Mouse (Mus musculus) intestine, embryonic 16.5 days (tissue): ENCODE data around the gene Gna11. TPM values are rescaled to one million over a fixed set of nuclear protein-coding genes. Genes with fewer than 3 reads are reported as not detected.
A peak's percentile ranks its signal among the peaks of the same experiment; 100 is the strongest.

ENCODE experiments used
- ATAC-seq: fragments of 200-750 bp; cut with Nextera tagmentation; 2 replicates; pipeline ENCODE4 v1.8.0; 2017; ENCODE audit warnings: moderate TSS enrichment, moderate library complexity
- H3K27ac ChIP-seq: fragments of 300-500 bp; sonication (generic); 2 replicates; pipeline ENCODE4 v1.5.1; 2014; ENCODE audit warnings: mild to moderate bottlenecking, low read length
- H3K27me3 ChIP-seq: fragments of 300-500 bp; sonication (generic); replicated peaks from 2 replicates; pipeline ENCODE4 v1.6.1; 2014; ENCODE audit warnings: low read length, control low read depth, mixed read lengths; ENCODE audit not compliant: control insufficient read depth, insufficient read depth
- H3K36me3 ChIP-seq: fragments of 300-500 bp; sonication (generic); 2 replicates; pipeline ENCODE4 v1.6.1; 2014; ENCODE audit warnings: low read length, control low read depth; ENCODE audit not compliant: control insufficient read depth, insufficient read depth
- H3K4me1 ChIP-seq: fragments of 300-500 bp; sonication (generic); 2 replicates; pipeline ENCODE4 v1.6.1; 2014; ENCODE audit warnings: low read length, control low read depth, mixed read lengths; ENCODE audit not compliant: control insufficient read depth, insufficient read depth
- H3K4me2 ChIP-seq: fragments of 300-500 bp; sonication (generic); 2 replicates; pipeline ENCODE4 v1.6.1; 2014; ENCODE audit warnings: low read depth, low read length, control low read depth
- H3K4me3 ChIP-seq: fragments of 300-500 bp; sonication (generic); 2 replicates; pipeline ENCODE4 v1.5.1; 2014; ENCODE audit warnings: mild to moderate bottlenecking, low read length
- H3K9ac ChIP-seq: fragments of 300-500 bp; sonication (generic); 2 replicates; pipeline ENCODE4 v1.6.1; 2014; ENCODE audit warnings: low read depth, low read length
- H3K9me3 ChIP-seq: fragments of 300-500 bp; sonication (generic); 2 replicates; pipeline ENCODE4 v1.6.1; 2016; ENCODE audit warnings: low read length, control low read depth; ENCODE audit not compliant: control insufficient read depth
- WGBS: fragments of 180-500 bp; shearing (Covaris S2); extraction: QIAGEN DNeasy Blood & Tissue Kit; methylation state at CpG from one replicate; pipeline ENCODE4 v1.1.7; 2014; 5-methylcytosine and 5-hydroxymethylcytosine counted together
- polyA plus RNA-seq: library from polyadenylated mRNA; unstranded; fragments of >200 nt; fragmentation: Nextera tagmentation; extraction: Ambion mirVana; gene quantifications from 2 replicates; pipeline ENCODE4 v1.2.1, GENCODE M21; 2015

The Gna11 gene
- 296 and 339 TPM in 2 replicates for polyA plus RNA-seq

- under 1% methylated on average over 58 of the region's 59 CpGs for WGBS
- Histone ChIP-seq H3K9me3 (no peaks in the 10 kb centered on the region), H3K27me3 (no peaks in the 10 kb centered on the region), H3K4me2 (peak within 1 kb of the TSS; percentile 71), H3K4me1 (peaks cover 46% of the 10 kb centered on the region), H3K27ac (peak within 1 kb of the TSS; percentile 98), H3K4me3 (peak within 1 kb of the TSS; percentile 99), H3K9ac (peak within 1 kb of the TSS; percentile 99), H3K36me3 (peaks cover 2% of the 10 kb centered on the region; the same call in 1 of the 2 replicates)
- peak; percentile 85 for ATAC-seq
These were observed at the start of gene Gna11 for GRCm38 (mm10) chr10:81545161-81545747. Gene Gna11, minus strand, starts transcription at chr10:81545190.

DNA sequence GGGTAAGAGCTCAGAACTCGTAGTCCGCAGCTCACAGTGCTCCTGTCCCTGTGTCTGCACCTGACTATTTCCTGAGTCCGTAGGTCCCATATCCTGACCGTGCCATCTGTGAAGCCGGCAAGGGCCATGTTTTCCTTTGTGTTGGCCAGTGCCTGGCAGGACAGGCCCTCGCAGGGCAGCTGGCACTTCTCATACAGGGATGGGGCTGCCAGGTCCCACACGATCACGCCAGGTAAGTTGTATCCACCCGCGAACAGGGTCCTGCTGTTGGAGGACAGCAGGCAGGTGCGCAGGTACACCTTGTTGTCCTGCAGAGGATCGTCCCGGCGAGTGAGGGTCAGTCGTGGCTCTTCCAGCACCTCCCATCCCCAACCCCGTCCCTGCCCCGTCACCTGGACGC is 48.9 kb upstream of the Gna11 start:
- no peak overlapping the region for H3K9ac ChIP-seq
- H3K4me1 ChIP-seq = peaks cover 31% of the 10 kb centered on the region
- no peak overlapping the region for H3K4me3 ChIP-seq
- no peak overlapping the region for H3K27ac ChIP-seq
- peaks cover 5% of the 10 kb centered on the region; the same call in 1 of the 2 replicates for H3K27me3 ChIP-seq
- no peaks in the 10 kb centered on the region for H3K36me3 ChIP-seq
- no peaks in the 10 kb centered on the region for H3K9me3 ChIP-seq
- no peak overlapping the region for H3K4me2 ChIP-seq
- 70% methylated on average over 18 of the region's 18 CpGs for WGBS
- no peak for ATAC-seq

DNA sequence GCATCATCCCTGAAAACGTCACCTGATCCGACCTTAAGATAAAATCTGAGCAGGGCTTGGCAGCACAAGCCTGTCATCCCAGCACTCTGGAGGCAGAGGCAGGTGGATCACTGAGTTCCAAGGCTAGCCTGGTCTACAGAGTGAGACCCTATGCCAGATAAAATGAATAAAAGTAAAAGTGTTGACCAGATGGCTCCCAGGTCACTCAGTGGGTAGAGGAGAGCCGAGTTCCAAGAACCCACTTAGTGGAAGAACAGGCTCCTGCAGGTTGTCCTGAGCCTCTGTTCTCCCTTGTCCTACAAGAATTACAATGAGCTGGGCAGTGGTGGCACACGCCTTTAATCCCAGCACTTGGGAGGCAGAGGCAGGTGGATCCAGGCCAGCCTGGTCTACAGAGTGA is 48.2 kb upstream of the Gna11 start:
- ATAC-seq = no peak
- no peak overlapping the region for H3K27ac ChIP-seq
- no peak overlapping the region for H3K4me3 ChIP-seq
- H3K36me3 ChIP-seq = no peaks in the 10 kb centered on the region
- peaks cover 5% of the 10 kb centered on the region; the same call in 1 of the 2 replicates for H3K27me3 ChIP-seq
- WGBS = 64% methylated on average over 4 of the region's 4 CpGs
- H3K9ac ChIP-seq = no peak overlapping the region
- H3K9me3 ChIP-seq = no peaks in the 10 kb centered on the region
- H3K4me1 ChIP-seq = peaks cover 31% of the 10 kb centered on the region
- H3K4me2 ChIP-seq = no peak overlapping the region

- Histone ChIP-seq H3K4me2 (no peak overlapping the region), H3K9ac (no peak overlapping the region), H3K9me3 (no peaks in the 10 kb centered on the region), H3K4me3 (no peak overlapping the region), H3K4me1 (peaks cover 26% of the 10 kb centered on the region), H3K27ac (no peak overlapping the region), H3K36me3 (no peaks in the 10 kb centered on the region), H3K27me3 (peaks cover 5% of the 10 kb centered on the region; the same call in 1 of the 2 replicates)
- WGBS = 75% methylated on average over 7 of the region's 7 CpGs
- ATAC-seq = no peak
These were observed 47.6 kb upstream of the Gna11 start for GRCm38 (mm10) chr10:81592631-81593030.

DNA sequence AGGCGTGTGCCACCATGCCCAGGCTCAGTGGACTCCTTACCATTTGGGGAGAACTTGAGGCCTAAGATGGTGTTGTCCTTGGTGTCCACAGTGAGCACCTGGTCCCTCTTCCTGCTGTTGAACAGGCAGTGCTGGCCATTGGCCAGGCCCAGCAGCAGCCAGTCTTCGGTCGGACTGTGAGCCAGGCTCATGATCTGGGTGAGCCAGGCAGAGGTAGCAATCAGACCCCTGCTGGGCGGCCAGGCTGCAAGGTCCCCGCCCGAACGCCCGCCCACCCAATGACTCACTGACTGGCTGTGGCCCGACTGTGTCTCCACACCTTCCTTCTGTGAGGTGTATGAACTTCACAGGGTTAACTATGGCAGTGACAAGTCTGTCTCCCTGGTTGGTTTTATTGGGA is 46.9 kb upstream of the Gna11 start:
- no peak for ATAC-seq
- Histone ChIP-seq H3K4me2 (no peak overlapping the region), H3K4me1 (peaks cover 18% of the 10 kb centered on the region), H3K27me3 (peaks cover 5% of the 10 kb centered on the region; the same call in 1 of the 2 replicates), H3K36me3 (no peaks in the 10 kb centered on the region; the same call in 1 of the 2 replicates), H3K9ac (no peak overlapping the region), H3K4me3 (no peak overlapping the region), H3K9me3 (no peaks in the 10 kb centered on the region), H3K27ac (no peak overlapping the region)
- WGBS = 54% methylated on average over 9 of the region's 9 CpGs

- Histone ChIP-seq H3K36me3 (peaks cover 2% of the 10 kb centered on the region; the same call in 1 of the 2 replicates), H3K9ac (no peak overlapping the region), H3K9me3 (no peaks in the 10 kb centered on the region), H3K4me3 (no peak overlapping the region), H3K27ac (no peak overlapping the region), H3K4me1 (peaks cover 2% of the 10 kb centered on the region; the same call in 1 of the 2 replicates), H3K4me2 (no peak overlapping the region), H3K27me3 (no peaks in the 10 kb centered on the region; the same call in 1 of the 2 replicates)
- ATAC-seq = no peak
- 72% methylated on average over 7 of the region's 7 CpGs for WGBS
These were observed 43.7 kb upstream of the Gna11 start for GRCm38 (mm10) chr10:81588739-81589138.

- ATAC-seq = no peak
- H3K9ac ChIP-seq = no peak overlapping the region
- no peaks in the 10 kb centered on the region for H3K9me3 ChIP-seq
- H3K27me3 ChIP-seq = no peaks in the 10 kb centered on the region
- H3K4me1 ChIP-seq = no peaks in the 10 kb centered on the region
- H3K4me3 ChIP-seq = no peak overlapping the region
- no peak overlapping the region for H3K27ac ChIP-seq
- peaks cover 2% of the 10 kb centered on the region; the same call in 1 of the 2 replicates for H3K36me3 ChIP-seq
- 50% methylated on average over 6 of the region's 6 CpGs for WGBS
- no peak overlapping the region for H3K4me2 ChIP-seq
These were observed 38.4 kb upstream of the Gna11 start for GRCm38 (mm10) chr10:81583347-81583746.

DNA sequence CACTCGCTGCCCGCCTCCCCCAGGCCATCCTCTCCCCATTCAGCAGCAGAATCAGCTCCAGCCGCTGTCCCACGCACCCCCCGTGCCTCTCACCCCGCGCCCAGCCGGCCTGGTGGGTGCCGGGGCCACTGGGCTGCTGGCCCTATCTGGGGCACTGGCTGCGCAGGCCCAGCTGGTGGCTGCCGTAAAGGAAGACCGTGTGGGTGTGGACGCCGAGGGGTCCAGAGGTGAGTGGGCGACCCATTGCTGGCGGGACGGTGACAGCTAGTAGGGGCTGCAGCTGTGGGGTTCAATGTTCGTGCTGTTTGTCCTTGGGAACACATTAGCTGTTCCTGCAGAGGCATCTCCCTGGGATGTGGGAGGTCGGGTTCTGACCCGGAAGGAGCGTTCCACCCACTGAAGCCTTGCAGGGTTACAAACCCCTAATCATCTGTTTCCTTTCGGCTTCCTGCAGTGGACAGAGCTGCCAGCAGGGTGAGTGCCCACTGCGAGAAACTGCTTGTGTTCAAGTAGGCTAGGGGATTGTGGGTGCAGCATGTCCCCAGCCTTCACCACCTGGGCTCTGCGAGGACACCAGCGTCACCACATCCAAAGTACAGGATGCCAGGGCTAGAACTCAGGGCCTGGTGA is 35.6 kb upstream of the Gna11 start:
- Histone ChIP-seq H3K9ac (no peak overlapping the region), H3K4me3 (no peak overlapping the region), H3K27ac (no peak overlapping the region), H3K4me1 (peaks cover 4% of the 10 kb centered on the region), H3K9me3 (no peaks in the 10 kb centered on the region), H3K27me3 (no peaks in the 10 kb centered on the region), H3K4me2 (no peak overlapping the region), H3K36me3 (no peaks in the 10 kb centered on the region)
- ATAC-seq = no peak
- WGBS = 58% methylated on average over 25 of the region's 25 CpGs

DNA sequence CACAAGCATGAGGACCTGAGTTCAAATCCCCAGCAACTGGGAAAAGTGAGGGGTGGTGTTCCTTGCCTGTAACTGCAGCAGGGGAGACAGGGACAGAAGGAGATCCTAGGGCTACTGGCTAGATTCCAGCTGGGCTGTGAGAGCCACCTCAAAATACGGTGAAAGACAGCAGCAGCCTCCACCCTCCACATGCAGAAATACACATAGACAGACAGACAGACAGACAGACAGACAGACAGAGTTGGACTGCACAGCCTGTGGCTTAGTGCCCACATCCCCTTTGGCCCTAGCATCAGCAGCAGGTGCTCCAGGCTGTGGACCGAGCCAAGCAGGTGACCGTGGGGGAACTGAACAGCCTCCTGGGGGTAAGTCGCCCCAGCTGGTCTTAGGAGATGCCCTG is 35.0 kb upstream of the Gna11 start:
- peaks cover 8% of the 10 kb centered on the region for H3K4me1 ChIP-seq
- ATAC-seq = no peak
- no peak overlapping the region for H3K27ac ChIP-seq
- no peak overlapping the region for H3K4me3 ChIP-seq
- H3K9me3 ChIP-seq = no peaks in the 10 kb centered on the region
- H3K4me2 ChIP-seq = no peak overlapping the region
- H3K36me3 ChIP-seq = no peaks in the 10 kb centered on the region
- no peak overlapping the region for H3K9ac ChIP-seq
- H3K27me3 ChIP-seq = no peaks in the 10 kb centered on the region
- 63% methylated on average over 4 of the region's 4 CpGs for WGBS
